Mouse (Mus musculus) hindbrain, embryonic 10.5 days (tissue): ENCODE measurements around the gene Prss50. TPM values are rescaled to one million over a fixed set of nuclear protein-coding genes. Genes with fewer than 3 reads are reported as not detected.

Source experiments
- DNase-seq: peaks from one replicate; pipeline ENCODE4 v3.0.0-alpha.2; 2017; ENCODE audit warnings: low spot score
- H3K27ac ChIP-seq: fragments of 300-500 bp; sonication (generic); 2 replicates; pipeline ENCODE4 v1.5.1; 2016; ENCODE audit warnings: mild to moderate bottlenecking, moderate library complexity
- H3K27me3 ChIP-seq: fragments of 300-500 bp; sonication (generic); 2 replicates; pipeline ENCODE4 v1.6.1; 2016; ENCODE audit warnings: mild to moderate bottlenecking; ENCODE audit not compliant: poor library complexity, insufficient read depth, severe bottlenecking
- H3K36me3 ChIP-seq: fragments of 300-500 bp; sonication (generic); 2 replicates; pipeline ENCODE4 v1.6.1; 2016; ENCODE audit warnings: mild to moderate bottlenecking, moderate library complexity
- H3K4me1 ChIP-seq: fragments of 300-500 bp; sonication (generic); replicated peaks from 2 replicates; pipeline ENCODE4 v1.6.1; 2016; ENCODE audit warnings: mild to moderate bottlenecking
- H3K4me3 ChIP-seq: fragments of 300-500 bp; sonication (generic); 2 replicates; pipeline ENCODE4 v1.5.1; 2016; ENCODE audit warnings: mild to moderate bottlenecking, moderate library complexity
- H3K9me3 ChIP-seq: fragments of 300-500 bp; sonication (generic); 2 replicates; pipeline ENCODE4 v1.6.1; 2016; ENCODE audit warnings: mild to moderate bottlenecking, moderate library complexity
- WGBS: fragments of 180-500 bp; shearing (Covaris S2); methylation state at CpG from one replicate; pipeline ENCODE4 v1.1.7; 2016; 5-methylcytosine and 5-hydroxymethylcytosine counted together
- polyA plus RNA-seq: library from polyadenylated mRNA; unstranded; fragments of >200 nt; fragmentation: Nextera tagmentation; extraction: Ambion mirVana; gene quantifications from 2 replicates; pipeline ENCODE4 v1.2.1, GENCODE M21; 2016

Prss50 gene
- polyA plus RNA-seq, 1 experiment from 2014 or later: 0.68 TPM

DNA sequence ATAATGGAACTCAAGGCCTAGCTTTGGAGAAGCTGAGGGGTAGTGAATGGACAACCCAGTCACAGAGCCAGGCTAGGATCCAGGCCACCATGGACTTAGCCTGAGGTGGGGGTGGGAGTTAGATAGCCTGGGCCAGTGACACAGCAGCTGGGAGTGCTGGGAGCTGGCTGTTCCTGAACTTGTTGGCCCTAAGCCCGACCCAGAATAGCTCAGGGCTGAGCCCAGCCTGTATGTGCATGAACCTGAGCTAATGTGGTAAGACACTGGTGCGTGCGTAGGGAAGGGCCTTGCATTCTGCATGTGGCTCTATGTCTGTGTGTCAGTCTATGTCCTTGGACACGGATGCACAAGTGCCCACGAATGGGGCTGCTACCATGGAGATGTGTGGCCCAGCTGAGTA, 20.1 kb downstream of the Prss50 start:
- Histone ChIP-seq H3K27ac (no peak overlapping the region), H3K9me3 (no peaks in the 10 kb centered on the region), H3K4me1 (peaks cover 42% of the 10 kb centered on the region), H3K27me3 (peaks cover 88% of the 10 kb centered on the region), H3K36me3 (no peaks in the 10 kb centered on the region), H3K4me3 (no peak overlapping the region)
- 91% methylated on average over 5 of the region's 5 CpGs for WGBS
- DNase-seq: no peak

DNA sequence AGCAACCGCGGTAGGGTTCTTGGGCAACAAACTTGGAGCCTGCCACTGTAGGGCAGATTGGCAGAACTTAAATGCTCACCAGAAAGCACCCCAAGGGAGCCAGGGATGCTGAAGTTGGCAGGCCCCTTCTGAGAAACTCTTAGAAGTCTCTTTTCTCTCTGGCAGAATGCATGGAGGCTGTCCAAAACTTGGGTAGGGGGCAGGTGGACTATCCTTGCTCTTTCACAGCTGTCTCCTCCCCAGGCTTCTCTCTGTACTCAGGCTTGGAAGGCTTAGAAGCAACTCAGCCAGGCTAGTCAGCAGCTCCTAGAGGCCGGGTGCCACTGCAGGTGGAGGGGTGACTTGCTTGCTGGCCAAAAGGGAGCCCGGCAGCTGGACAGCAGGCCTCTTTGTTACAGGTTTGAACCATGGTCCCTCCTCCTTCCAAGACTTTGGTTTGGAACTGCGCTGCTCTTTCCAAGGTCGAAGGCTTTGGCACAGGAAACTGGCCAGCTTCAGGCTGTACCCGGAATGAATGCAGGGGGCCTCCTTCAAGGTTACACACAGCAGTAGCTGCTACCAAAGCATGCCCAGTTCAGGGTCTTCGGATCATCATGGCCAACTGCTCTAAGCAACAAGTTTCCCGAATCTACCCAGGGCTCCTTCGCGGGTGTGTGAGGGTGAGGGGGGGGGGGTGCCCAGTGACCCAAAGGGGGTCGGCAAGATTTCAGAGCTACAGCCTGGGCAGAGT, 21.6 kb downstream of the Prss50 start, which contains the start of gene Als2cl:
Gene Als2cl (plus strand): TSS at position 680 of the 730 bp plus-strand sequence.
- WGBS: 17% methylated on average over 12 of the region's 12 CpGs
- Histone ChIP-seq H3K9me3 (no peaks in the 10 kb centered on the region), H3K4me1 (peaks cover 34% of the 10 kb centered on the region), H3K27ac (peak within 1 kb of the TSS; percentile 67; the same call in 1 of the 2 replicates), H3K27me3 (peaks cover 74% of the 10 kb centered on the region), H3K4me3 (peak within 1 kb of the TSS; percentile 64), H3K36me3 (no peaks in the 10 kb centered on the region)
- peak; percentile 23 for DNase-seq

DNA sequence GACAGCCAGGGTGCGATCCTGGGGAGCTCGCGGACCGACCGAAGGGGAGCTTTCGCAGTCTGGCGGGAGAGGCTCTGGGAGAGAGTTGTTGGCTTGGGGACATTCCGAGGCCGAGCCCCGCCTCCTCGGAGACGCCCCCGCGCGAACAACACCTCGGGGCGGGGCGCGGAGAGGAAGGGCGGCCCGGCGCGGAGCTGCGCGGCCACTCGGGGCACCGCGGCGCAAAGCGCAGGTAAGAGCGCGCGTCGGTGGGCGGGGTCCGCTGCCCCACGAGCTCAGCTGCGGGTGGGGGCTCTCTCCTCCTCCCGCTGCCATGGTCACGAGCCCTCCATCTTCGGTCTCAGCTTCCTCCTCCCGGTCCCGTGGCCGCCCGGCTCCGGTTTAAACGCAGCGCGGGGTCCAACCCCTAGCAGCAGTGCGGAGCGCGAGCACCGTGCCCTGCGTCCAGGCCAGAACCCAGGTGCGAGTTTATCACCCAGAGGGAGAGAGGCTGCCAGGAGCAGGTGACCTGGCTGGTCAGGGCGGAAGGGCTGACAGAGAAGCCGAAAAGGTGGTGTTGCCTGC, 22.3 kb downstream of the Prss50 start, which contains the start of gene Tmie:
Gene Tmie (minus strand): TSS at position 116 of the 564 bp plus-strand sequence.
- peak; percentile 40 for DNase-seq
- Histone ChIP-seq H3K4me3 (peak within 1 kb of the TSS; percentile 64), H3K27ac (peak within 1 kb of the TSS; percentile 67; the same call in 1 of the 2 replicates), H3K9me3 (no peaks in the 10 kb centered on the region), H3K4me1 (peaks cover 26% of the 10 kb centered on the region), H3K27me3 (peaks cover 72% of the 10 kb centered on the region), H3K36me3 (no peaks in the 10 kb centered on the region)
- WGBS: under 1% methylated on average over 57 of the region's 57 CpGs

DNA sequence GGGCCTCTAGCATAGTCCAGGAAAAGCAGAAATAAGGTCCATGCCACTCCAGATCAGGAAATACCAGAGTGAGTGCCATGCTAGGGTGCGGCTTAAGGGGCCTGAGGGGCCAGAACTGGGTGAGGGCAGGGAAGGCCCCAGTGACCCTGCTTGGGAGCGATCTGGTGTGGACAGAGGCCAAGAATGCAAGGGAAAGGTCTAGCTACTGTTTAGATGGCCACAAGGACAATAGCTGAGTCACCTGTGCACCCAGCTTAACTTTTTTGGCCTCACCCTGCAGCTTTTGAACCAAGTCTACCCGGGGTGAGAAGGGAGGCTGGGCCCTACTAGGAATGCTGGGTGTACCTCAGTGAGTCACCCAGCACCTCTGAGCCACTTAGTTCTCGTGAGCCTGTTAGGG, 23.0 kb downstream of the Prss50 start:
- peaks cover 20% of the 10 kb centered on the region for H3K4me1 ChIP-seq
- no peak for DNase-seq
- 73% methylated on average over 4 of the region's 4 CpGs for WGBS
- no peaks in the 10 kb centered on the region for H3K36me3 ChIP-seq
- H3K27me3 ChIP-seq: peaks cover 68% of the 10 kb centered on the region
- peak overlapping the region; percentile 64 for H3K4me3 ChIP-seq
- H3K27ac ChIP-seq: no peak overlapping the region
- H3K9me3 ChIP-seq: no peaks in the 10 kb centered on the region

DNA sequence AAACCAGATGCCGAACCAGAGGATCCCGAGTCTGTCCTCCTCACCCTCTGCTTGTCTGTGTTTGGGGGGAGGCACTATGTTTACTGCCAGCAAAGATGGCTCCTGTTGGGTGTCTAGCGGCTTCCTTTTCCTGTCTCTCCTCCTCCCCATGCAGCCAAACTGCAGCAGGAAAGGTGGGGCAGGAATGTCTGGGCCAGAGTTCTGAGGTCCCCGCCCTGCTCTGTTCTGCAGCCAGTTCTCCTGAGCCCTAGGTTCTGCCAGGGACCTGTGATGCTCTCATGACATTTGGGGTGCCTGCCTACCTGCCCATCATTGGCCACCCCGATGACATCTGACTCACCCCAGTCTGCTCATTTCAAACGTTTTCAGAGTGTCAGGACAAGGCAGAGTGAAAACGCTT, 24.2 kb downstream of the Prss50 start:
- Histone ChIP-seq H3K36me3 (no peaks in the 10 kb centered on the region), H3K27me3 (peaks cover 68% of the 10 kb centered on the region), H3K4me1 (peaks cover 22% of the 10 kb centered on the region), H3K4me3 (no peak overlapping the region), H3K27ac (no peak overlapping the region), H3K9me3 (no peaks in the 10 kb centered on the region)
- 78% methylated on average over 7 of the region's 7 CpGs for WGBS
- no peak for DNase-seq

DNA sequence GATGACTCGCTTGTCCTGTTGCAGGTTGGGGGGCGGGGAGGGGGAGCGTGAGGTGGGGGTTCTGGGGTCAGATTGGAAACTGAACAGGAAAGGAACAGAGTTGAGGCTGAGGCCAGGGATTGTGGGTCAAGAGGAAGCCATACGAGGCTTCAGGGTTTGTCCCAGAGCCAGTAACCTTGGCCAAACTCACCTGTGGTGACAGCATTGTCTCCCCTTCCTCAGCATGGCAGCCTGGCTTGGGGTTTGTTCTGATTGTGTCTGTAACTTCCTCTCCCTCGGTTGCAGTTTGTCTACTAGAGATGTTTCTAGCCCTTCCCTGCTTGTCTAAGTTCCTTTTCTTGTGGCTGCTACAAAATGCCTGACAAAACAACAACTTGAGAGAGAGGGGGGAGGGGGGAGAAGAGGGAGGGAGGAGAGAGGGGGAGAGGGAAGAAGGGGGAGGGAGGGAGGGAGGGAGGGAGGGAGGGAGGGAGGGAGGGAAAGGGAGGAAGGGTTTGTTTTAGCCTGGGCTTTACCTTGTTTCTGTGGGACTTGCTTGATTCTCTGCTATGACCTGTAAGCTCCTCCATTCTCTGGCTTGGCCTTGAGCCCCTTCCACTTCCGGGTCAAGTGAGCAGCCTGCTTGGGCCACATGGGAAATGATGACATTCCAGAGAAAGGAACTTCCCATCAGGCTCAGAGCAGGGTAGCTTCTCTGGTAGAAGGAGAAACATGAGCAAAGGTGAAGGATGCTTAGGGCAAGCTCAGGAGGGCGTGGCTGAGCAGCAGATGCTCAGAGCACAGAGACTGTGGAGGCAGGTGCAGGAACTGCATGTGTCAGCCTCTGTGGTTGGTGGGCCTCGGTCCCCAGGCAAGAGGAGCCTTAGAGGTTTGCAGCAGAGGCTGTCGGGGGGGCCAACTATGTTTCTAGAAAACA, 29.9 kb downstream of the Prss50 start:
- 58% methylated on average over 9 of the region's 9 CpGs for WGBS
- H3K4me1 ChIP-seq: peaks cover 39% of the 10 kb centered on the region
- no peak for DNase-seq
- H3K36me3 ChIP-seq: no peaks in the 10 kb centered on the region
- peaks cover 25% of the 10 kb centered on the region; the same call in 1 of the 2 replicates for H3K27me3 ChIP-seq
- H3K4me3 ChIP-seq: no peak overlapping the region
- H3K9me3 ChIP-seq: no peaks in the 10 kb centered on the region
- no peak overlapping the region for H3K27ac ChIP-seq

DNA sequence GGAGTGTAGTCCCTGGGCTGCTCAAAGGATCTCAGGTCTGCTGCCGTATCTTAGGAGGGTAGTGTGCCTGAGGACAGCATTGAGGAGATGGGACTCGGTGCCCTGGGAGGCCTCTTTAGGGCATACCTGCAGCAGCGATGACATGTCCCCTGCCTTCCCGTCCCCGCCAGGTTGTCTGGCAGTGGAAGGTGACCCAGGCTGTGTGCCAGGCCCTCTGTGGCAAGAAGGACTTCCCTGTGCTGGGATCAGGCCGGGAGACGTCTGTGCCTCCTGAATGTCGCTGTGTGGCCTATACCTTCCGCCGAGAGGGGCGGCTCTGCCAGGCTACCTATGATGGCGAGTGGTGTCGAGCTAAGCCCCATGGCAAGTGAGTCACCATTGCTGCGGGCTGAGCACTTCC, 31.2 kb downstream of the Prss50 start:
- H3K27ac ChIP-seq: peak overlapping the region; percentile 35; the same call in 1 of the 2 replicates
- no peaks in the 10 kb centered on the region for H3K9me3 ChIP-seq
- H3K36me3 ChIP-seq: no peaks in the 10 kb centered on the region
- WGBS: 91% methylated on average over 14 of the region's 14 CpGs
- peaks cover 44% of the 10 kb centered on the region for H3K4me1 ChIP-seq
- DNase-seq: no peak
- no peak overlapping the region for H3K4me3 ChIP-seq
- peaks cover 33% of the 10 kb centered on the region; the same call in 1 of the 2 replicates for H3K27me3 ChIP-seq

DNA sequence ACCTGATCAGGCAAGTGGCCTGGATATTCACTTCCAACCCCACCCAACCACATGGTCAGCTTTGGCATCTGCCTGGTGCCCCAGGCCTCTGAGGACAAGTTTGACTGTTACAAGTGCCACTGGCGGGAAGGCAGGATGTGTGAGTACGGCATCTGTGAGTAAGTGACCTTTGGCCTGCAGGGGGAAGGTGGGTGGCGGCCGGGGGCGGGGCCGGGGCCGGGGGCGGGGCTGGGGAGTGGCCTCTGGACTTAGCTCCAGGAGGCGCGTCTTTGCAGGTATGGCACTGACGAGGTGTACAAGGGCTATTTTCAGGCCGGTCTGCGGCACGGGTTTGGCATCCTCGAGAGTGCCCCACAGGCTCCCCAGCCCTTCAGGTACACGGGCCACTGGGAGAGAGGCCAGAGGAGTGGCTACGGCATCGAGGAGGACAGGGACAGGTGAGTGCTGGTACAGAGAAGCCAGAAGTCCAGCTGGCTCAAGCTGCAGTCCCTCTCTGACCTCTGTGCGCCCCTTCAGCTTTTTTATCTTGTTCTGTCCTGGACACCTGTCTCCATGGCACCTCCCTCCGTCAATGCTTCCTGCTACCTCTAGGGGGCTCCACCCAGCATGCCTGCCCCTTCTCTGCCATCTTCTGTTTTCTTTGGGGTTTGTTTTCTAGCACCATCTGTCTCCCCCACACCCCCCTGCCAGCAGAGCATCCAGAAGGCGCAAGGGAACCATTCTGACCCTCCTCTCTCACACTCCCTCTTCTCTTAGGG, 32.4 kb downstream of the Prss50 start:
- Histone ChIP-seq H3K4me3 (peak overlapping the region; percentile 16; the same call in 1 of the 2 replicates), H3K36me3 (no peaks in the 10 kb centered on the region), H3K27me3 (peaks cover 36% of the 10 kb centered on the region), H3K9me3 (no peaks in the 10 kb centered on the region), H3K4me1 (peaks cover 43% of the 10 kb centered on the region), H3K27ac (peak overlapping the region; percentile 17; the same call in 1 of the 2 replicates)
- DNase-seq: peak; percentile 35
- WGBS: 13% methylated on average over 21 of the region's 21 CpGs

DNA sequence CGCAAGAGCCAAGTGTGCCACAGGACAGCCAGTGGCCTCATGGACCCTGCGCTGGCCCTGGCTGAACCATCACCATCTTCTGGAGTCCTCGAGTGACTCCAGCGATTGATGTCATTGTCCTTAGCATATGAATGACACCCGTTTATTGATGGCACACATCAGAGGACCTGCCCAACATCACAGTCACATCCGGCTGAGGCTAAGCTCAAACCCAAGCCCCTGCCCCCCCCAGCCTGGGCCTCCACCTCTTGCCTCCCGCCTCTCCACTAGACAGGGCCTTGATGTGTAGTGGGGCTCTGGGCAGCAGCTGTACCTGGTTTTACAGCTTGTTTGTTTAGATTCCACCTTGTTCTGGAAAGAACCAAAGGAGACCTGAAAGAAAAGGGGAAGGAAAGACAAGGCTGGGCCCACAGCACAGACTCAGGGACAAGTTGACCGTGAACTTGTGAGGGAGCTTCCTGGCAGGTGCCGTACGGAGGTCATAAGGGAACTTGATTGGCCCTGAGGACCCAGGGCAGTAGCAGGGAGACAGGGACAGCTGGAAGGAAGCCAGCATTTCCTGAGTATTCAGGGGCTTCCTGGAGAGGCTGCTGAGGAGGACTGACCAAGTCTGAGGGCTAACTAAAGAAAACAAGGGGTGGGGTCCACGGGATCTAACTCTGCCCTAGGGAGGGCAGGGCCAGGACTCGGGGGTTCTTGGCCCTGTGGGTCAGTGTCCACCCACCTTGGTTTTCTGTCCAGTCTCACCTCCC, 33.5 kb downstream of the Prss50 start:
- Histone ChIP-seq H3K27ac (no peak overlapping the region), H3K27me3 (peaks cover 42% of the 10 kb centered on the region)
- 80% methylated on average over 12 of the region's 12 CpGs for WGBS

DNA sequence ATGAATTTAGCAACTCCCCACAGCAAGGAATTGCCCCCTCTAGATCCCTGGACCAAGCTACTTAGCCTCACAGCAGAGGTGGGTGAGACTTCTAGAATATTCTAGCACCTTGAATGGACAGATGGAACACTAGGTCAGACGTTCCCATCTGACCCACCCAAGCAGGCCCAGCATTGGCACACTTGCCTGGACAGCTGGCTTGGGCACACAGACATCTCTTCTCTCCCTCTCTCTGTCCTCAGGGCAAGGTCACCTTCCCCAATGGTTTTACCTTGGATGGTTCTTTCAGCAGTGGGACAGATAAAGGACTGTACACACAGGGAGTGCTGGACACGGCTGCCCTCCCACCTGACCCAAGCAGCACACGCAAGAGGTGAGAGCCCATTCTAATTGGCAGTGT, 34.8 kb downstream of the Prss50 start:
- DNase-seq: no peak
- WGBS: 81% methylated on average over 3 of the region's 3 CpGs
- Histone ChIP-seq H3K36me3 (no peaks in the 10 kb centered on the region), H3K9me3 (no peaks in the 10 kb centered on the region), H3K4me3 (no peak overlapping the region), H3K27me3 (peaks cover 40% of the 10 kb centered on the region), H3K4me1 (peaks cover 54% of the 10 kb centered on the region), H3K27ac (no peak overlapping the region)

More for the DNA sequence above, 33.5 kb downstream of the Prss50 start:
- Histone ChIP-seq H3K36me3 (no peaks in the 10 kb centered on the region), H3K4me1 (peaks cover 54% of the 10 kb centered on the region), H3K9me3 (no peaks in the 10 kb centered on the region), H3K4me3 (no peak overlapping the region)
- no peak for DNase-seq

DNA sequence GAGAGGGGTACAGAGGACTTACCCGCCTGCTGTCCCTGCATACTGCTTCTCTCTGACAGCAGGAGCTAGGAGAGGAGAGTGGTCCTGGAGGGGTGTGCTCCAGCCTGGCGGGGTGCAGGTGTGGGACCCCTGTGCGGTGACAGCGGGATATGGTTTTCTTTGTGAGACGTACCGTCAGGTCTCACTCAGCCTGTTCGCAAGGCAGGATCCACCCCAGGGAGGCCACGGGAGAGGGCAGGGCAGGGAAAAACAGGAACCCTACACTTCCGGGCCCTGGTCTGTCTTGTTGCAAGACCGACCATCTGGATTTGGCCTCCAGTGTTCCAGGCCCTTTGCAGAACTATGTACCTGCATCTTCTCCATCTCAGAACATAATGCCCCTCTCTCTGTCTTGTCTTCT, 35.7 kb downstream of the Prss50 start:
- no peak for DNase-seq
- Histone ChIP-seq H3K36me3 (no peaks in the 10 kb centered on the region), H3K27me3 (peaks cover 40% of the 10 kb centered on the region), H3K9me3 (no peaks in the 10 kb centered on the region), H3K4me3 (no peak overlapping the region), H3K4me1 (peaks cover 45% of the 10 kb centered on the region), H3K27ac (no peak overlapping the region)
- 66% methylated on average over 10 of the region's 10 CpGs for WGBS
